Mouse (Mus musculus) brain, embryonic 18.5 days (tissue): Measurements from ENCODE around the gene Rufy4.

Experiments
- DNase-seq: peaks from one replicate; pipeline ENCODE4 v3.0.0-alpha.2; 2012; ENCODE audit warnings: low read depth, low spot score

The Rufy4 gene

GRCm38 (mm10) chr1:74124991-74125552, at the start of gene Rufy4:
Rufy4 (plus strand) TSS chr1:74125541.
- DNase-seq = no peak

GRCm38 (mm10) chr1:74076230-74076629, 49.1 kb upstream of the Rufy4 start:
- DNase-seq = no peak

DNA sequence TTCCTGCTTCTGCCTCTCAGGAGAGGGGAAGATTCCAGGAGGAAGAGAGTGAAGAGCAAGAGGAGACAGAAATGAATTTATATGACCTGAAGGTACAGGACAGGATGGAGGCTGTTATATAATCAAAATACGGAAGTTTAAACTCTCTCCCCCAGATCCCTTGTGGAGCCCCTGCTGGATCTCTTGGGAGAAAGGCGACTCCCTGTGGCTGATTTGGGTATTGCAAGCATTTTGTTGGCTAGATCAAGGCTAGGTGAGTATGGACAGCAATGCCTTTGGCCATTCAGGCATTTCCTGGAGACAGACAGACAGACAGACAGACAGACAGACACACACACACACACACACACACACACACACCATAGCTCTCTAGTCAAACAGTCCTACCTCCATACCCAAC, 48.0 kb upstream of the Rufy4 start:
- DNase-seq = no peak

GRCm38 (mm10) chr1:74081573-74081989, 43.8 kb upstream of the Rufy4 start:
- DNase-seq = no peak

DNA sequence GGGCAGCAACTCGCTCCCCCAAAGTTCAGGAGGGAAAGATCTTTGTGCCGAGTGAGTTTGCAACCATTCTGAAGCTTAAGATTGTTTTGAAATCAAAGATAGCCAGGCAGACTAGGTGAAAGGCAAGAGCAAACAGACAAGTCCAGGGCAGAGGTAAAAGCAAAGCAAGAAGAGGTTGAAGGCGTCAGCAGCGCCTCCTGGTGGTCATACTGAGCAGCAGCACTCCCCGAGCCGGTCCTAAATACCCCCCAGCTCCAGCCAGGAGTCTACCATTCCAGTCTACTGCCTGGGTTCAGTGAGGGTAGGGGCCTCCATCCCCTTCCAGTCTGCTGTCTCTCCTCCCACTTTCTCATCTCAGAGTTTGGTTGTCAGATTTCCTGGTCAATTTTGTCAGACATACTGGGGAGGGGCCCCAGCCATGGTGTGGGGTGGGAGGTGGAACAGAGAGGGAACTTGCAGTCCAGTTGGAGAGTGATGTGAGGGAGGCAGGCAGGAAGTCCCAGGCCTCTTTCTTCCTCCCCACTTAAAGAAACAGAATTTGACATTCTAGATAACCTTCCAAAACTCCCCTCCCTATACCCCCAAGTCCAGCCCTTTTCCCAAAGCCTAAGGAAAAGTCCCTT, 42.4 kb upstream of the Rufy4 start:
- no peak for DNase-seq

GRCm38 (mm10) chr1:74084065-74084705, 41.2 kb upstream of the Rufy4 start:
- DNase-seq = no peak

DNA sequence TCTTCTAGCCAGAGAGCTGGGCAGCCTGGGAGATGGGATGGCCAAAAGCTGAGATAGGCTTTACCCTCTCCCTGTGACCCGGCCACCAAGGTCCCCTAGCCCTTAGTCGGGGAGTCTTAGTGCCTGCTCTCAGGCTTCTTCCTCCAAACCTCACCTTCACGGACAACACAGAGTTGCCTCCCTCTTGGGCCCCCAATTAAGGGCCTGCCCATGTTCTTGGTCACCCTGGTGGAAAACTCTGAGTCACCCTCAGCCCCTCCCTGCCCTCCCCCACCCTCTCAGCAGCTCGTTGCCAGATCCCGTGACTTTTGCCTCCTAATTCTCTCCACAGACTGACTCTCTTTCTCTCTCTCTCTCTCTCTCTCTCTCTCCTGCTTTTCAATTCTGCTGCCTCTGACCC, 40.6 kb upstream of the Rufy4 start:
- no peak for DNase-seq

GRCm38 (mm10) chr1:74085566-74085965, 39.8 kb upstream of the Rufy4 start:
- no peak for DNase-seq

GRCm38 (mm10) chr1:74088569-74088968, 36.8 kb upstream of the Rufy4 start:
- DNase-seq = no peak

DNA sequence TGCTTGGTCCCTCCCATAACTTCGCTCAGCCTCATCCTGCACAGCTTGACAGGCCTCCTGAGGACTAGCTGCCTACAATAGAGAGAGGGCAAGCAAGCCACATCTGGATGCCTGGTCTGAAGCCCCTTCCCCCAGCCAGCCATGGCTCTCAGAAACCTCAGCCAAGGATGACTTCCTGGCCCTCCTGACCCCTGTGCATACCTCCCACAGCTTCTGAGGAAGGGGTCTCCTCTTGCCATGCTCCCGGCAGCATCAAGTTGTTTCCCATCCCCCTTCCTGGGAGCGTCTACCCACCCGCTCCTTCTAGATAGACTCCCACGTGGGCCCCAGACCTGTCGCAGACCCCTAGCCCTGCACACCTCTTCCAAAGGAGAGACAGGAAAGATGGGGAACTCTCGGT, 35.0 kb upstream of the Rufy4 start:
- DNase-seq = no peak

DNA sequence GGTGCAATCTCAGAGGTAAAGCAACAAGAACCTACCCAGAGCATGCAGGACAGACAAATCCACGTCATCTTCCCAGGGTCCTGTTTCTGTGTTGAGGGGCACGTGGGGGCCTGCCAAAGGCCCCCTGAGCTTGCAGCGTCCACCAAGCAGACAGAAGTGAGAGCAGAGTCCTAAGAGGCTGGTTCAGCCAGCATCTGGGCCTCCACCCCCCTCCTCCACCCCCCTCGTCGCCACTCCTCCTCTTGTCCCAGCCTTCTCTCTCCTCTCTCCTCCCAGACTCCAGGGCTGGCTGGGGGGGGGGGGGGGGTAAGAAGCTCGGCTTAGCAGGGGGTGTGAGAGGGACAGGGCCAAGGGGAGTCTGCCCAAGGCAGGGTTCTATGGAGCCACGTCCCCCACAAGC, 34.2 kb upstream of the Rufy4 start:
- DNase-seq = no peak

- no peak for DNase-seq
Measured at GRCm38 (mm10) chr1:74091611-74092224, 33.6 kb upstream of the Rufy4 start.

- no peak for DNase-seq
Measured at GRCm38 (mm10) chr1:74092242-74092641, 33.1 kb upstream of the Rufy4 start.

GRCm38 (mm10) chr1:74093447-74093846, 31.9 kb upstream of the Rufy4 start:
- no peak for DNase-seq

- peak; percentile 22 for DNase-seq
Measured at GRCm38 (mm10) chr1:74094497-74095270, 30.7 kb upstream of the Rufy4 start.

GRCm38 (mm10) chr1:74095296-74095695, 30.0 kb upstream of the Rufy4 start:
- no peak for DNase-seq

- no peak for DNase-seq
Measured at GRCm38 (mm10) chr1:74095728-74096127, 29.6 kb upstream of the Rufy4 start.

GRCm38 (mm10) chr1:74098004-74099000, 27.0 kb upstream of the Rufy4 start:
- DNase-seq = peak; percentile 43

DNA sequence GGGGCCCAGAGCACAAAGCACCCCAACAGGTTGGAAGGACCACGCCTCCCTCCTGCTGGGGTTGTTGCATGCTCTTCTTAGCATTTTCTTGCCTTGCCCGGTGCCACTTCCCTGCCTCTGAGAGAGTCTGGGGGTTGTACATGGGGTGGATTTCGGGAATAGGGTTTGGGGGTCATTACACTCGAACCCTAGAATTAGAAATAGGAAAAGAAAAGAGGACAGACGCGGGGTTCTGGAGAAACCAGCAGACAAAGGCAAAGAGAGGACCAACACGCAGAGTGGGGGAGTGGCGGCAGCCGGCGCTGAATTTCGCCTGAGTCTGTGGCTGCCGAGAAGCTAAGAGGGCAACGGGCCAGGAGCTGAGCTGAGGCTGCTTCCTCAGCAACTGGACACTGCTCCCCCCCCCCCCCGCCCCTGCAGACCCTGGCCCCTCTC, 26.3 kb upstream of the Rufy4 start:
- no peak for DNase-seq

DNA sequence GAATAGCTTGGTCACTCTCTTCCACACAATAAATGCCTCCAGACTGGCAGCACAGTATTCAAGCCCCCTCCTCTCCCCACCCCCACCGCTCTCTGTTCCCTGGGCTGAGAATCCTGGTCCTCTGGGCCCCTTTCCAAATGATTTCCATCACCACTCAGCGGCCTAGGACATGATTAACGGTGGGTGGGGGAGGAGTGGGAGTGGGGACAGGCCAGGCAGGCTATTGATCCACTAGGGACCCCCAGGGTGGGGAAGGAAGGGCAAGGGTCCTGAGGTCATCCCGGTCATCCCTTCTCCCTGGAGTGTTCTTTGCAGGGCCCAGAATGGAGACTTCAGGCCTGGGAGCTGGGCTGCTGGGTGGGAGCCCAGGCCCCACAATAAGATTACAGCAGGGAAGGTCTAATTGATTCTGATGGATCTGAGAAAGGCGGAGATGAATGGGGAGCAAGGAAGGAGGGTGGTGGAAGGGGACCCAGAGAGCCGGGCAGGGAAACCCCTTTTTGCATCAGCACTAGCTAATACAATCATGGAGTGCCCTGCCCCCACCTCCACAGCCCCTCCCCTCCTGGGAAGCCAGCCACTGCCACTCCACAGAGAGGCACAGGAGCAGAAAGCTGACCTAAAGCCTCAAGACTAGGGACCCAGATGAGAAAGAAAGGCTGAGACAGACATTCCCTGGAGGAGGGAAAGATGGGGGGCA, 21.5 kb upstream of the Rufy4 start:
- DNase-seq = peak; percentile 45
